Mouse (Mus musculus): ENCODE results near the gene 1110017D15Rik.

- TF ChIP-seq POLR2A (IDR thresholded peaks at IDR 0.05; ENCODE audit: borderline replicate concordance, control insufficient read depth, low read depth, low read length): no peak
- no peak for TF ChIP-seq CTCF (IDR thresholded peaks at IDR 0.05; ENCODE audit: control insufficient read depth, insufficient read depth, low read length)
Measured at GRCm38 (mm10) chr4:41500787-41501186, 16.3 kb downstream of the 1110017D15Rik start.
